1 mouse cellular context compared by ENCODE assay signal in genomic region chr1:120051070-120051469, GRCm38 (mm10).
TF ChIP-seq lines count a peak whose summit lies in the region.

No protein-coding gene starts in this region.

TF ChIP-seq in CH12.LX, 34 proteins besides CTCF, POLR2A, EP300 and RAD21:
- no peak for TF ChIP-seq NRF1 (IDR thresholded peaks at IDR 0.05; ENCODE audit: low read depth, low read length)
- TF ChIP-seq USF1 (IDR thresholded peaks at IDR 0.05; ENCODE audit: low read depth, low read length): no peak
- no peak for TF ChIP-seq MAFK (IDR thresholded peaks at IDR 0.05; ENCODE audit: insufficient replicate concordance, low read length)
- TF ChIP-seq KAT2A (IDR thresholded peaks at IDR 0.05; ENCODE audit: insufficient replicate concordance, low read length): no peak
- no peak for TF ChIP-seq TBP (conservative IDR thresholded peaks at IDR 0.05; ENCODE audit: low read depth, low read length)
- TF ChIP-seq ELF1 (IDR thresholded peaks at IDR 0.05; ENCODE audit: low read depth, low read length): no peak
- TF ChIP-seq MAX (IDR thresholded peaks at IDR 0.05; ENCODE audit: low read length): no peak
- no peak for TF ChIP-seq ZMIZ1 (IDR thresholded peaks at IDR 0.05; ENCODE audit: low read depth, low read length)
- TF ChIP-seq MYC (IDR thresholded peaks at IDR 0.05; ENCODE audit: low read depth, low read length): no peak
- no peak for TF ChIP-seq E2F4 (IDR thresholded peaks at IDR 0.05; ENCODE audit: insufficient replicate concordance, low read depth, low read length)
- no peak for TF ChIP-seq POLR2AphosphoS2 (IDR thresholded peaks at IDR 0.05; ENCODE audit: low read depth, low read length)
- TF ChIP-seq JUN (IDR thresholded peaks at IDR 0.05; ENCODE audit: insufficient read depth, low read depth, low read length): no peak
